Mouse (Mus musculus): Measurements from ENCODE around the gene She.
"Not testable (repeated sequence)": the region's sequence is repeated elsewhere in the genome, so short reads cannot be mapped to it uniquely, and the experiment has no call there.

Gene She

GRCm38 (mm10) chr3:89863276-89863675, 32.1 kb downstream of the She start:
- DNase-seq (ENCODE audit: low spot score) = not testable (repeated sequence)

- no peak for DNase-seq (ENCODE audit: low spot score)
Measured at GRCm38 (mm10) chr3:89863716-89864509, 32.7 kb downstream of the She start.

- DNase-seq (ENCODE audit: low spot score) = no peak
Measured at GRCm38 (mm10) chr3:89865020-89865419, 33.9 kb downstream of the She start.

GRCm38 (mm10) chr3:89865764-89866163, 34.6 kb downstream of the She start:
- no peak for DNase-seq (ENCODE audit: low spot score)

GRCm38 (mm10) chr3:89867651-89868050, 36.5 kb downstream of the She start:
- no peak for DNase-seq (ENCODE audit: low spot score)

GRCm38 (mm10) chr3:89868357-89868756, 37.2 kb downstream of the She start:
- no peak for DNase-seq (ENCODE audit: low spot score)

- no peak for DNase-seq (ENCODE audit: low spot score)
Measured at GRCm38 (mm10) chr3:89868956-89869355, 37.8 kb downstream of the She start.

- DNase-seq (ENCODE audit: low spot score) = no peak
Measured at GRCm38 (mm10) chr3:89869556-89869955, 38.4 kb downstream of the She start.

GRCm38 (mm10) chr3:89870472-89871271, 39.5 kb downstream of the She start:
- DNase-seq (ENCODE audit: low spot score) = no peak

- DNase-seq (ENCODE audit: low spot score) = no peak
Measured at GRCm38 (mm10) chr3:89871339-89871914, 40.3 kb downstream of the She start.

- DNase-seq (ENCODE audit: low spot score) = no peak
Measured at GRCm38 (mm10) chr3:89872209-89872608, 41.0 kb downstream of the She start.

GRCm38 (mm10) chr3:89872684-89873083, 41.5 kb downstream of the She start:
- no peak for DNase-seq (ENCODE audit: low spot score)

- DNase-seq (ENCODE audit: low spot score) = no peak
Measured at GRCm38 (mm10) chr3:89874076-89874475, 42.9 kb downstream of the She start.

- no peak for DNase-seq (ENCODE audit: low spot score)
Measured at GRCm38 (mm10) chr3:89875021-89875420, 43.9 kb downstream of the She start.

- no peak for DNase-seq (ENCODE audit: low spot score)
Measured at GRCm38 (mm10) chr3:89875781-89876180, 44.6 kb downstream of the She start.

- no peak for DNase-seq (ENCODE audit: low spot score)
Measured at GRCm38 (mm10) chr3:89876469-89876868, 45.3 kb downstream of the She start.

GRCm38 (mm10) chr3:89877129-89877528, 46.0 kb downstream of the She start:
- DNase-seq (ENCODE audit: low spot score) = no peak

GRCm38 (mm10) chr3:89878456-89878855, 47.3 kb downstream of the She start:
- no peak for DNase-seq (ENCODE audit: low spot score)

- no peak for DNase-seq (ENCODE audit: low spot score)
Measured at GRCm38 (mm10) chr3:89879326-89879725, 48.2 kb downstream of the She start.

- DNase-seq (ENCODE audit: low spot score) = no peak
Measured at GRCm38 (mm10) chr3:89880036-89880851, 49.1 kb downstream of the She start.

- DNase-seq (ENCODE audit: low spot score) = no peak
Measured at GRCm38 (mm10) chr3:89882556-89883181, 51.5 kb downstream of the She start.
